Mouse (Mus musculus) right cerebral cortex, postnatal 10 days (tissue): ENCODE measurements around the gene Szt2.
A peak's percentile ranks its signal among the peaks of the same experiment; 100 is the strongest.

Experiments used
- DNase-seq, 2 experiments: peaks; one replicate each; pipeline ENCODE4 v3.0.0; 2021; ENCODE audit warnings: low spot score in 2 of 2

The Szt2 gene

DNA sequence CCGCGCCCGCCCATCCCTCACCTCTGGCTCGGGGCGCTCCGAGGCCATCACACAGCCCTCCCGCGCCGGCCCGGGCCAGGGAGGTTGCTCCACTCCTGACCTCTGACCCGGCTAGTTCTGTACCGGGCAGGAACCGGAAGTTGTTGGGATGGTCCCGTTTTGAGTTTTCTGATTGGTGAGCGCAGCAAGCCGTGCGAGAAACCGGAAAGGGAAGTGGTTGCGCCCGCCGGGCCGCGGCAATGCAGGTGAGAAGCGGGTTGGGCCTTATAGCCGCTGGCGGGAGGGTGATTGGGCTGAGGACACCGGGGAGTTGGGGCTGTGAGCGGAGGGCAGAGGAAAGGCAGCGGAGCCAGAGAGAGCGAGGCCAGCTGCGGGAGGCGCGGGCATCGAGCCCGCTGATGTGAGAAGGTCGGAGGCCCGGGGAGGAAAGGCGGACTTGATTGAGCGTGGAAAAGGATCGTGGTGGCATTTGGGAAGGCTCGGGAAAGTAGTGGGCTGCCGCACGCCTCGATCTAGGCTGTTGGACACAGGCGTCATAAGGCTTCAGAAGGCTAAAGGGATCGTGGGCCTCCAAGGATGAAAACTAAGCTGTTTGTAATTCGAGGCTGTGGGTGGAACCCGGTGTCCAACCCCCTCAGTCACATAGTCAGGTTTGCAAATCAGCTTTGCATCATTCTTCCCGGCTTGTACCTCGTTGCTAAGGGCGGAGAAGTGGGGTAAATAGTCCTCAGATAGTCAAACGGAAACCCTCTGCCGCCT lies at the start of gene Szt2, which contains the start of gene Med8:
Szt2 (minus strand) TSS at position 132 of the 759 bp plus-strand sequence.
Med8 (plus strand) TSS at position 196 of the 759 bp plus-strand sequence.
- DNase-seq, result peak; percentile 94 to 96

- DNase-seq, result no peak
Measured at GRCm38 (mm10) chr4:118457345-118457975, 48.4 kb upstream of the Szt2 start, which contains the start of gene Mpl. TSS of gene Mpl (minus strand) at chr4:118457513.

GRCm38 (mm10) chr4:118446415-118447153 lies 37.5 kb upstream of the Szt2 start:
- no peak for DNase-seq

DNA sequence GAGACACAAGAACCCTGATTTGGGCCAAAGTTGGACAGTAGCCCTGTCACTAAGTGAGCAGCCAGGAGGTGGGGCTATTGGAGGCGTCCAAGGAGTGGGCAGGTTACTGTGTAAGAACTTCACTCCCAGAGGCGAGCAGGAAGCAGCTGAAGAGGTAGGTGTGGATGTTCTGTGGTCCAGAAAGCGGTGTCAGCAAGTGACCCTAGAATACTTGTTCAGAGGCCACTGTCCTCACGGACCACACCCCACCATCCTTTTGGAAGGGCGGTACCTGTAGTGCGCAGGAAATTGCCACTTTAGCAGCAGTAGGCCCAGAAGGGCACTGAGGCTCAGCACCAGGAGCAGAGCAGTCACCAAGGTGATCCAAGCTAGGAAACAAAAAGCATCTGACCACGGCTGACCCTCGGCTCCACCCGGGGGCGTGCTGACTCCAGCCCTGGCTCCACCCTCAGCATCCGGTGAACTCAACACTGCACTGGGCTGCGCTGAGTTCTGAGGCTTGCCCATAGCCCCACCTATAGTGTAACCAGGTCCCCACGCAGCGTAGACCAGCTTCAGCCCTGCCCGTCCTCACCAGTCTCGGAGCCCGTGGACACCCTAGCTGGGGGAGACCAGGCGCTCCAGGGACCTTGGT lies 36.8 kb upstream of the Szt2 start:
- no peak for DNase-seq

DNA sequence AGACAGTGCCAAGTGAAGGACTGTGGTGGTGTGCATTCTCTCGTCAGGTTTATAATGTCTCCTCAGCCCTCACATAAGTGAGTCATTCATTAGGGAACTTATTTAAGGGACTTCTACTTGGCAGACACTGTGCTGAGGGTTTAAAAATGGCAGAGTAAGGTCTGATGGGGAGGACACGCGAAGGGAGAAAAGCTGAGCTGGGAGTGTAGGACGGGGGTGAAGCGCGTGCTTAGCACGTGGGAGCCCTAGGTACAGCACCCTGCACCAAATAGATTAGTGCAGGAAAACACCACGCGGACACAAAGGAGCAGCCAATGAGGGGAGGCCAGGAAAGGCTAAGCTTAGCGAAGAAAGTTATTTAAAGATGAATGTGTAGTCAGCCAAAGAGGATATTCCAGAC lies 36.0 kb upstream of the Szt2 start:
- no peak for DNase-seq

- no peak for DNase-seq
Measured at GRCm38 (mm10) chr4:118437829-118438253, 28.8 kb upstream of the Szt2 start.

DNA sequence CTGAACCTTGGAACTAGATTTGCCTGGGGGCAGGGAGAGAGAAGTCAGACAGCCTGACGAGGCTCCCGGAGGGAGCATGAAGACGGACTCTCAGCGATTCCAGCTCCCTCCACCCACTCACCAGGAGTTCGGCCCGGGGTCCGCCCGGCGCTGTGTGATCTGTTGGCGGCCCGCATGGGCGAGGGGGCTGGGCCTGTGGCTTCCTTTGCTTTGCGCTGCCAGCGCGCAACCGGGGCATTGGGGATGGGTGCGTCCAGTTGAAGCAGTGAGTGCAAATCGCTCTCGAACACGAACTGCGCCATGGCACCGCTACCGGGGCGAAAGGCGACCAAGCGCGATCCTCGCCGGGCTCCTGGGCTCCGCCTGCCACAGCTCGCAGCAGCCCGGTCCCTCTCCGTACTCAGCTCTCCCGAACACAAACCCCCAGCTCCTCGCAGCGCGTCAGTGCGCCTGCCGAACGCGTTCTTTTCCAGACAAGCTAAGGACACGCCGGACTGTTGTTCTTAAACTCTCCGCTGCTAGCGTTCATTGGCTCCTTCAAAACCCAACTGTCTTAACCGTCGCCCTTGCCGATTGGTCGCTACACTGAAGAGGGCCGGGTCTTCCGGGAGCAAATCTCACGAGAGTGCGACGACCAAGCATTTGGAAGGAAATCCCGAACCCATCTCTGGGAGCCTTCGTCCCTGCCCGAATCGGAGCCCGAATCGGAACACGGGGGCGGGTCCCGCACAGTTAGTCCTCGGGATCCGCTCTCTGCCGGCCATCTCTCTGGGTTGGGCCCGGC lies 27.9 kb upstream of the Szt2 start, which contains the start of gene Cdc20:
Cdc20 (minus strand) TSS at position 533 of the 784 bp plus-strand sequence.
- DNase-seq, result peak; percentile 96 to 98

GRCm38 (mm10) chr4:118432332-118432731 lies 23.3 kb upstream of the Szt2 start:
- DNase-seq, result no peak

GRCm38 (mm10) chr4:118429215-118429895 lies 20.3 kb upstream of the Szt2 start:
- DNase-seq, result no peak

DNA sequence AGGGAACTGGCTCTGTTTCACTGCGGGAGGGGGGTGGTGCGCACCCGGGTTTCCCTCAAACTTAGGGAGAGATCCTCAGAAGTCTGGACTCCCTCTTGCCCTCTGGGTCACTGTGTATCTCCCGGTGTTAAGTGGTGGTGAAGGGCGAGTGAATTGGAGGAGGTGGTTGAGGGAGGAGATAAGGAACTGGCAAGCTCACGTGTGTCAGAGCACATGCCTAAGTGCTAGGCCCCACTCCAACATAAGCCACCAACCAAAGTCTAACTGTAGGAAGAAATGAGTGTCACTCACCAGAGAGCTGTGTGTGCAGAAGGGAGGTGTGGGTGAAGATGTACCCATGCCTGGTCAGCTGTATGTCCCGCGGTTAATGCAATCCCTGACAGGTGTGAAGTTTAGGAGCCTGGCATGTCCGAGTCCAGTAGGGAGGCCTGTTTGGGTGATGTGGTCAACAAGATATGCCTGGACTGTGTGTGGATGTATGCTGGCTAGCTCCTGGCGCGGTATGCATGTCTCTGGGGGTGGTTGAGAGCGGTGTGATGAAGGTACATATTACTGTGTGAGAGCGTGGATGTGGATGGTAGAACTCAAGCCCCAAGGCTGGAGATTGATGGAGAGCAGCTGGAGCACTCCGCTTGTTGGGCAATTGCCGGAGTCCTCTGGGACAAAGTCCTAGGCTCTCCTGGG lies 19.6 kb upstream of the Szt2 start:
- no peak for DNase-seq

DNA sequence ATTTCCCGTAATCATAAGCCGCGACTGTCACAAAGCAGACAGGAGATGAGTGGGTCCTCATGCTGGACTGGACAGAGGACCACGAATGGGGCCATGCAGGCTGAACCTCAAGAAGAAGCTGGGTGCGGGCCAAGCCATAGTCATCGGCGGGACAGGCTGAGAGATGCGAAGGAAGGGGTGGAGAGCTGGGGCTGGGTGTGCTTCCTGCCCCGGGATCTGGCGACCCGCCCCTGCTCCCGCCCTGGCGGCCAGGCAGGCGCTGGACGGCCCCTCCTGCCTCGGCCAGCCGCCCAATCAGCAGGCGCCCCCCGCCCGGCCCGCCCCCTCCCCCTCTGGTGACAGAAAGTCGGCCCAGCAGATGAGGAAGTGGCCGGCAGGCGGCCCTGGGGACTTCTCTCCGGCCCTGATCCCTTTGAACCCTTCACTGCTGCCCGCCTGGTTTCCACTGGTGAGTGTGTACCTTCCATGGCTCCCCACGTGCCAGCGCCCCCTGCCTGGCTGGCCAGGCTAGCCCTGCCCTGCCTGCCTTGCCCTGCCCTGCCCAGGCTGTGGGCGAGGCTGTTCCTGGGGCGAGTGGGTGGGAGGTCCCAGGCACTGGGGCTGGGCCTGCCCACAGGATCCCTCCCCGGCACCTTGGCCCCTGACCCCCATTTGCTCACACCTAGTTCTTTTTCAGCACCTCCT lies 18.8 kb upstream of the Szt2 start, which contains the start of gene Elovl1:
Elovl1 (plus strand) TSS at position 326 of the 684 bp plus-strand sequence.
- DNase-seq, result peak; percentile 85 to 88

DNA sequence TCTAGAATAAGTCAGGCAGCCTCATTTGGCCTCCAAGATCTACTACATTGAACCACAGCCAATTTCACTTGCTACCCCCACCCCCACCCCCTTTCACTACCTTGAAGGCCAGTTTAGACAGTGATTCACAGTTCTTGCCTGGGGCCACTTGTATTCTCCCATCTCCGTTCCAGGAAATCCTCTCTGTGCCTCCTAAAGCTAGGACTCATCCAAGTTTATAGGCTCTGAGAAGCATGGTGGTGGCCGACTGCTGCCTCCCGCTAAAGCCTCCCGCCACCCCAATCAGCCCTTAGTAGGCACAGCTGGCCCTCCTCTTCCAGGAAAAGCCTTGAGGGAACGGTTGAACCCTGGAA lies 18.3 kb upstream of the Szt2 start:
- DNase-seq, result no peak

GRCm38 (mm10) chr4:118425374-118425773 lies 16.3 kb upstream of the Szt2 start:
- DNase-seq, result no peak

GRCm38 (mm10) chr4:118424541-118425160 lies 15.6 kb upstream of the Szt2 start:
- DNase-seq, result no peak

- DNase-seq, result no peak
Measured at GRCm38 (mm10) chr4:118421384-118421783, 12.3 kb upstream of the Szt2 start.

GRCm38 (mm10) chr4:118417112-118417797 lies 8.2 kb upstream of the Szt2 start:
- DNase-seq, result no peak

DNA sequence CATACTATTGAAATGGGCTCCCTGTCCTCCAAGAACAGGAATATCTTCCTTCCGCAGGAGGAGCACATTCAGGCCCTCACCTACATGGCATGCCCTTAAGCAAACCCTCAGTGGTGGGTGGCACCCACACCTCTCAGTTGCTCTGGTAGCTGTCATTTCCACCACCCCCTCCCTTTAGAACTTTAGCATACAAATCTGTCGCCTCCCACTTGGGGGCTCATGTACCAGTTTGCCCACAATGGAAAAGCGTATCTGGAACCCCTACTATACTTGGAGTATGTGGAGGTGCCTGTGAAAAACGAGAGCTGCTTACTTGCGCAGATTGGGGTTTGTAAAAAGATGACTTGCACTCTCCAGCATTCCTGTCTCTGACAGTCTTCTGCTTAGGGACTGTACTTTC lies 7.3 kb upstream of the Szt2 start:
- no peak for DNase-seq

GRCm38 (mm10) chr4:118415779-118416178 lies 6.7 kb upstream of the Szt2 start:
- no peak for DNase-seq
